Mouse (Mus musculus) midbrain, postnatal 0 days (tissue): ENCODE measurements around the gene Megf6. TPM values are rescaled to one million over a fixed set of nuclear protein-coding genes. Genes with fewer than 3 reads are reported as not detected.

Source experiments
- ATAC-seq: fragments of 200-750 bp; cut with Nextera tagmentation; 2 replicates; pipeline ENCODE4 v1.8.0; 2017; ENCODE audit warnings: moderate number of reproducible peaks, mild to moderate bottlenecking, moderate TSS enrichment, moderate library complexity; ENCODE audit not compliant: low FRiP score
- DNase-seq: peaks from one replicate; pipeline ENCODE4 v3.0.0-alpha.2; 2015; ENCODE audit warnings: low spot score
- H3K27ac ChIP-seq: fragments of 300-500 bp; sonication (generic); 2 replicates; pipeline ENCODE4 v1.5.1; 2014; ENCODE audit warnings: low read depth, mild to moderate bottlenecking, low read length, mixed read lengths
- H3K27me3 ChIP-seq: fragments of 300-500 bp; sonication (generic); 2 replicates; pipeline ENCODE4 v1.6.1; 2014; ENCODE audit warnings: low read length, control low read depth, mixed read lengths; ENCODE audit not compliant: insufficient read depth
- H3K36me3 ChIP-seq: fragments of 300-500 bp; sonication (generic); 2 replicates; pipeline ENCODE4 v1.6.1; 2014; ENCODE audit warnings: low read length, control low read depth, mixed read lengths; ENCODE audit not compliant: insufficient read depth
- H3K4me1 ChIP-seq: fragments of 300-500 bp; sonication (generic); 2 replicates; pipeline ENCODE4 v1.6.1; 2014; ENCODE audit warnings: mild to moderate bottlenecking, control low read depth, antibody characterized with exemption, low read length, mixed read lengths; ENCODE audit not compliant: insufficient read depth
- H3K4me2 ChIP-seq: fragments of 300-500 bp; sonication (generic); 2 replicates; pipeline ENCODE4 v1.6.1; 2014; ENCODE audit warnings: low read depth, mild to moderate bottlenecking, low read length, mixed read lengths; ENCODE audit not compliant: poor library complexity, severe bottlenecking
- H3K4me3 ChIP-seq: fragments of 300-500 bp; sonication (generic); 2 replicates; pipeline ENCODE4 v1.5.1; 2014; ENCODE audit warnings: low read depth, mild to moderate bottlenecking, low read length, moderate library complexity
- H3K9ac ChIP-seq: fragments of 300-500 bp; sonication (generic); replicated peaks from 2 replicates; pipeline ENCODE4 v1.6.1; 2014; ENCODE audit warnings: mild to moderate bottlenecking, low read length, moderate library complexity, mixed read lengths; ENCODE audit not compliant: poor library complexity, severe bottlenecking
- H3K9me3 ChIP-seq: fragments of 300-500 bp; sonication (generic); 2 replicates; pipeline ENCODE4 v1.6.1; 2016; ENCODE audit warnings: low read length, control low read depth
- CTCF ChIP-seq: IDR thresholded peaks from 2 replicates; pipeline ENCODE4 v1.5.1; 2016; ENCODE audit warnings: antibody characterized with exemption, mild to moderate bottlenecking
- WGBS: fragments of 180-500 bp; shearing (Covaris S2); extraction: QIAGEN DNeasy Blood & Tissue Kit; methylation state at CpG from one replicate; pipeline ENCODE4 v1.1.7; 2014; 5-methylcytosine and 5-hydroxymethylcytosine counted together
- polyA plus RNA-seq: library from polyadenylated mRNA; unstranded; fragments of >200 nt; fragmentation: Nextera tagmentation; extraction: Ambion mirVana; gene quantifications from 2 replicates; pipeline ENCODE4 v1.2.1, GENCODE M21; 2015
- total RNA-seq: library from RNA; depleted of rRNA; stranded (reverse); fragments of >200 nt; gene quantifications from 2 replicates; pipeline ENCODE4 v1.2.3, GENCODE M21; 2014

Gene Megf6
- total and polyA plus RNA-seq, 2 experiments from 2014 or later: 12.1 to 68.0 TPM

GRCm38 (mm10) chr4:154248092-154248805, 77.7 kb downstream of the Megf6 start:
- no peaks in the 10 kb centered on the region for H3K36me3 ChIP-seq
- 79% methylated on average over 21 of the region's 21 CpGs for WGBS
- no peak overlapping the region for H3K4me2 ChIP-seq
- DNase-seq (no peak), ATAC-seq (no peak)
- no peak overlapping the region for H3K4me3 ChIP-seq
- no peak overlapping the region for H3K27ac ChIP-seq
- H3K9me3 ChIP-seq: no peaks in the 10 kb centered on the region
- no peak overlapping the region for H3K9ac ChIP-seq
- no peaks in the 10 kb centered on the region for H3K27me3 ChIP-seq
- TF ChIP-seq CTCF: no peak
- no peaks in the 10 kb centered on the region; the same call in 1 of the 2 replicates for H3K4me1 ChIP-seq

GRCm38 (mm10) chr4:154249316-154249715, 78.8 kb downstream of the Megf6 start:
- Histone ChIP-seq H3K9ac (0 out of 2 replicates have a peak overlapping the region, but pooled peaks have one; percentile 42), H3K4me3 (0 out of 2 replicates have a peak overlapping the region, but pooled peaks have one; percentile 8), H3K36me3 (no peaks in the 10 kb centered on the region), H3K27ac (peak overlapping the region; percentile 62), H3K9me3 (no peaks in the 10 kb centered on the region), H3K27me3 (no peaks in the 10 kb centered on the region), H3K4me2 (peak overlapping the region; percentile 24; the same call in 1 of the 2 replicates), H3K4me1 (no peaks in the 10 kb centered on the region; the same call in 1 of the 2 replicates)
- ATAC-seq (no peak), DNase-seq (no peak)
- TF ChIP-seq CTCF: no peak
- WGBS: 47% methylated on average over 8 of the region's 8 CpGs

- DNase-seq: no peak
- Histone ChIP-seq H3K4me3 (no peak overlapping the region), H3K9me3 (no peaks in the 10 kb centered on the region), H3K4me2 (no peak overlapping the region), H3K27me3 (no peaks in the 10 kb centered on the region), H3K36me3 (no peaks in the 10 kb centered on the region), H3K9ac (no peak overlapping the region), H3K27ac (no peak overlapping the region), H3K4me1 (no peaks in the 10 kb centered on the region)
- no peak for ATAC-seq
- 92% methylated on average over 20 of the region's 20 CpGs for WGBS
- TF ChIP-seq CTCF: no peak
Measured at GRCm38 (mm10) chr4:154252537-154253255, 82.2 kb downstream of the Megf6 start.

GRCm38 (mm10) chr4:154260755-154261154, 90.2 kb downstream of the Megf6 start:
- Histone ChIP-seq H3K36me3 (0 out of 2 replicates have a peak, but pooled peaks cover 2% of the 10 kb centered on the region), H3K9ac (no peak overlapping the region), H3K27me3 (no peaks in the 10 kb centered on the region), H3K9me3 (no peaks in the 10 kb centered on the region), H3K4me1 (no peaks in the 10 kb centered on the region), H3K4me2 (no peak overlapping the region), H3K4me3 (no peak overlapping the region), H3K27ac (no peak overlapping the region)
- DNase-seq: no peak
- WGBS: 94% methylated on average over 5 of the region's 5 CpGs
- no peak for TF ChIP-seq CTCF
- no peak for ATAC-seq

GRCm38 (mm10) chr4:154262071-154262470, 91.5 kb downstream of the Megf6 start:
- Histone ChIP-seq H3K27ac (no peak overlapping the region), H3K4me3 (no peak overlapping the region), H3K36me3 (0 out of 2 replicates have a peak, but pooled peaks cover 2% of the 10 kb centered on the region), H3K4me1 (no peaks in the 10 kb centered on the region), H3K27me3 (no peaks in the 10 kb centered on the region), H3K9ac (no peak overlapping the region), H3K9me3 (no peaks in the 10 kb centered on the region), H3K4me2 (no peak overlapping the region)
- DNase-seq: no peak
- TF ChIP-seq CTCF: no peak
- 54% methylated on average over 4 of the region's 4 CpGs for WGBS
- no peak for ATAC-seq

GRCm38 (mm10) chr4:154267511-154267910, 97.0 kb downstream of the Megf6 start:
- Histone ChIP-seq H3K4me3 (no peak overlapping the region), H3K4me1 (no peaks in the 10 kb centered on the region), H3K9ac (no peak overlapping the region), H3K36me3 (0 out of 2 replicates have a peak, but pooled peaks cover 2% of the 10 kb centered on the region), H3K9me3 (no peaks in the 10 kb centered on the region), H3K27ac (no peak overlapping the region), H3K4me2 (no peak overlapping the region), H3K27me3 (no peaks in the 10 kb centered on the region)
- DNase-seq: no peak
- WGBS: 84% methylated on average over 6 of the region's 6 CpGs
- no peak for TF ChIP-seq CTCF
- no peak for ATAC-seq
